Mouse (Mus musculus) gastrocnemius, postnatal 14 days (tissue): ENCODE results near the gene Zfp428. TPM values are rescaled to one million over a fixed set of nuclear protein-coding genes. Genes with fewer than 3 reads are reported as not detected.
"Not testable (repeated sequence)": the region's sequence is repeated elsewhere in the genome, so short reads cannot be mapped to it uniquely, and the experiment has no call there.

Experiments used
- DNase-seq: peaks from one replicate; pipeline ENCODE4 v3.0.0; 2021; ENCODE audit warnings: mixed read lengths
- intact Hi-C: fragments of 180-260 bp; cut with DNase I; formaldehyde crosslinking; loops from one replicate; pipeline ENCODE4 v1.15.1; 2025; ENCODE audit warnings: low total_unique reads
- total RNA-seq, 2 experiments: library from RNA; stranded (reverse); gene quantifications; 2 replicates each; pipeline ENCODE4 v1.2.3; 2021

The Zfp428 gene
- total RNA-seq, 2 experiments from 2014 or later, result 6.4 to 8.3 TPM

DNA sequence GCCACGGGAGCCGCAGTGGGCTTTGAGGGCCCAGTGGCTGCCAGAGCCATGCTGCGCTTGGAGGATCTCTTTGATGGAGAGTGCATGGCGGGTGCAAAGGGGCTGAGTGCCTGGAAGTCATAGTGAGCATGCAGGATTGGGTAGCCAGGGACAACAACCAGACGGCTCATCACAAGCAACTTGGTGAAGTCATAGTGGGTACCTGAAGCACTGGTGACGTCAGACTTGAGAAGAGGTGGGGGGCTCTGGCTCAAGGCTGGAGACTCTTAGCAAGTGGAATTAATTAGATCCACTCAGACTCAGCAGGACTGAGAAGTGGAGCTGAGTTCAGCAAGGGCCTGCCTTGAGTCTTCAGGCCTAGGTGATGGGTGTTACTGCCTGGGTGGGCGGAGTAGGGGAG lies 5.5 kb downstream of the Zfp428 start, which contains the start of gene AC161166.1:
Gene AC161166.1 (minus strand): TSS at position 101 of the 400 bp plus-strand sequence.
- no peak for DNase-seq
- intact Hi-C loops, result loop anchor here (10.0 kb wide), 1 partner anchor 52 kb away; no protein-coding TSS in a partner anchor

DNA sequence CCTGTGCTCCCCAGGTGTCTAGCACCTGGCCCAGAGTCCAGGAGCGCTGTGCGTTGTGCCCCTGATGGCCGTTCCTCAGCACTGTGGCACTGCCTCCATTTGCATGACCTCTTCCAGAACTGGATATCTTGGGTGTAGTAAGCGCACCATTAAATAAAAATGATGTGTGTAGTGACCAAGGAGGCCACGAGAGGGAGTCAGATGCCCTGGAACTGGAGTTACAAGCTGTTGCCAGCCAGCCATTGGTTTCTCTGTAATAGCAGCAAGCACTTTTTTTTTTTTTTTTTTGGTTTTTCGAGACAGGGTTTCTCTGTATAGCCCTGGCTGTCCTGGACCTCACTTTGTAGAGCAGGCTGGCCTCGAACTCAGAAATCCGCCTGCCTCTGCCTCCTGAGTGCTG lies 9.5 kb downstream of the Zfp428 start:
- not testable (repeated sequence) for DNase-seq
- intact Hi-C loops, result loop anchor here (10.0 kb wide), 1 partner anchor 48 kb away; no protein-coding TSS in a partner anchor

DNA sequence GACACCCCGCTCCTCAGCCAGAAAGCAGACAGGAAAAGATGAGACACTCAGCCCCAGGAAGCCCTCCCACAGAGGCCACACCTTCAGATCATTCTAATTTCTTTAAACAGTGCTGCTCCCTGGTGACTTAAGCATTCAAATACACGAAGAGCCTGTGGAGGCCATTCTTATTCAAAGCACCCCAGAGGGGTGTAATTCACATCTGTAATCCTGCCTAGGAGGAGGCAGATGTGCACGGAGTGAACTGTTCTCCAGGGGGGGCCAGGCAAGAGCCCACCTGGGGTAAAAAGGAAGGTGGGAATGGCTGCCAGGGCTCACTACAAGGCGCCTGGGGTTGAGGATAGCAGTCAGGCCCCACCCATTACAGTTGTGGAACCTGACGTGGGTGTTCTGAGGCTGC lies 10.3 kb downstream of the Zfp428 start:
- no peak for DNase-seq
- intact Hi-C loops, result loop anchor here (10.0 kb wide), 1 partner anchor 48 kb away; no protein-coding TSS in a partner anchor

DNA sequence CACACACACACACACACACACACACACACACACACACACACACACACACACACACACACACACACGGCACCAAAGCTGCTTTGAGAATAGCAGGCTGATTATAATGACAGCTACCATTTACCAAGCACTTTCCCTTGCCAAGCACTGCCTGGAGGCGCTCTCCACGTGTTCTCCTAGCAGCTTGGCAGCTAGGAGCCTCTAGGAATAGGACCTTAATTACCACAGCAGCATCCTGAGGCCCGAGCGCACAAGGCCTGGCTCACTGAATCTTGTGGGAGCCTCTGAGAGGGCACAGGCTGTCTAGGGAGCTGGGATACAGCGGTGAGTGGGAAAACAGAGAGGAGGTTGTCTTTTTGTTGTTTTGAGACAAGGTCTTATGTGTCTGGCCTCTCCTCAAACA lies 10.8 kb downstream of the Zfp428 start:
- no peak for DNase-seq
- intact Hi-C loops, result loop anchor here (1.0 to 10.0 kb wide), 2 partner anchors 25 to 47 kb away; no protein-coding TSS in a partner anchor

DNA sequence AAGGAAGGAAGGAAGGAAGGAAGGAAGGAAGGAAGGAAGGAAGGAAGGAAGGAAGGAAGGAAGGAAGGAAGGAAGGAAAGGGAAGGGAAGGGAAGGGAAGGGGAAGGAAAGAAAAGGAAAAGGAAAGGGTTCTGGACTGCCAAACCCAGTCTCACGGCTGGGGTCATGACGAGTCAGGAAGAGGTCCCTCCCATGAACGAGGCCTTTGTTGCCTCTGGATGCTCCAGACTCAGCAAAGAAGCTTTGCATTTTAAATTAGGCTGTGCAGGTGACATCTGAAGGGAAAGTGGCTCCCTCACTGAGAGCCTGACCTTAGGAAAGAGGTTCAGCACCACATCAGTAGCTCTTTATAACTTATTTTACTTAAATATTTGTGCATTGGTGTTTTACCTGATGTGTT lies 12.3 kb downstream of the Zfp428 start:
- DNase-seq, result no peak
- intact Hi-C loops, result loop anchor here (10.0 kb wide), 1 partner anchor 46 kb away; no protein-coding TSS in a partner anchor

DNA sequence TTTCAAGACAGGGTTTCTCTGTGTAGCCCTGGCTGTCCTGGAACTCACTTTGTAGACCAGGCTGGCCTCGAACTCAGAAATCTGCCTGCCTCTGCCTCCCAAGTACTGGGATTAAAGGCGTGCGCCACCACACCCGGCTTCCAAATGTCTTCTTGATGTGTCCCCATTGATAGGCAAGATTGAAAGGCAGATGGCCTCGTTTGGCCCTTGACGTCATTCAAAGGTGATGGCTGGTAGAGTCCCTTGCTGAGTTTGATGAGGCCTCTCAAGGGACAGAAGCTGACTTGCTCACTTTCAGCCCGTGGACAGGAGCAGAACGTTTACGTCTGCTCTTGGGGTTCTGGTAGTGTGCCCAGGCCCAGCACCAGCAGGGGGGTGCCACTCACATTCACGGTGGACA lies 13.2 kb downstream of the Zfp428 start:
- DNase-seq, intact Hi-C loops: not testable (repeated sequence)

DNA sequence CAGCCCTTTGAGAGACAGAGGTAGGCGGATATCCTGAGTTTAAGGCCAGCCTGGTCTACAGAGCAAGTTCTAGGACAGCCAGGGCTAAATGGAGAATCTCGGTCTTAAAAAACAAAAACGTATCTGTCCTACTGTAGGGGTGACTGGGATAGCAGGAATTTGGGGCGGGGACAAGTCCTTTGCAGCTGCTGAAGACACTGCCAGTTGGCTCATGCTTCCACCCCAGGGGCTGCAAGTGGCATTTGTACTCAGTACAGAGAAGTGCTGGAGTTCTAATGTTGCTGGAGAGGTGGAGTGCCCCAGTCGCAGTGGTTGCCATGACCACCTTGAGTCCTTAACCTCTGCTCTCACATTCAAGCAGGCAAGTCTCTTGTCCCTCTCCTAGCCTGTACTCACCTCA lies 16.0 kb downstream of the Zfp428 start:
- intact Hi-C loops, result no loop called here
- DNase-seq, result no peak

DNA sequence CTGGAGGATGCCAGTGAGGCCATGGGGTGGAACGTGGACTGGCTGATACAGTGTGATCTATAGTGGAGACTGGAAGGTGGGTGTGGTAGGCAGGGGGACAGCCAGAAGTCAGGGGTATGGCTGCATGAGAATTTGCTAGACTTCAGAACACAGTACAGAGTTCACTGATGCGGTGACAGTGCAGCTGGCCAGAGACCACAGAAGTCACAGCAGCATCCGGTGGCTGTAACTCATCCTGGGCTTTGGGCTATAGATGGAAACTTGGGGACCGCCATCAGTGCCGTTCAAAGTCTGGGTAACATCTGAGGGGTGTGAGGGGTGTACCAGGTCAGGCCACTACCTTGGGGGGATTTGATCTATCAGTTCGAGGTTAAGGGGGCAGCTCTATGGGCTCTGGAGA lies 16.9 kb downstream of the Zfp428 start:
- intact Hi-C loops, result no loop called here
- no peak for DNase-seq

DNA sequence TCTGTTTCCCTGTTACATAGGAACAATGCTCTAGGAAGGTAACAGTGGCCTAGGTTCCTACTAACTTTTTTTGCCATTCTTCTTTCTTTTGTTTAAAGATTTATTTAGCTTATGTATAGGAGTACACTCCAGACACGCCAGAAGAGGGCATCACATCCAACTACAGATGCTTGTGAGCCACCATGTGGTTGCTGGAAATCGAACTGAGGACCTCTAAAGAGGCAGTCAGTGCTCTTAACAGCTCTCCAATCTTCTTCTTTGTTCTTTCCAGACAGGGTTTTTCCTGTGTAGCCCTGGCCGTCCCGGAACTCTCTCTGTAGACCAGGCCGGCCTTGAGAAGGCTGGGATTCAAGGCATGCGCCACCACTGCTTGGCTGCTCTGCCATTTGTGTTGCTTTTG lies 18.2 kb downstream of the Zfp428 start:
- intact Hi-C loops, result no loop called here

DNA sequence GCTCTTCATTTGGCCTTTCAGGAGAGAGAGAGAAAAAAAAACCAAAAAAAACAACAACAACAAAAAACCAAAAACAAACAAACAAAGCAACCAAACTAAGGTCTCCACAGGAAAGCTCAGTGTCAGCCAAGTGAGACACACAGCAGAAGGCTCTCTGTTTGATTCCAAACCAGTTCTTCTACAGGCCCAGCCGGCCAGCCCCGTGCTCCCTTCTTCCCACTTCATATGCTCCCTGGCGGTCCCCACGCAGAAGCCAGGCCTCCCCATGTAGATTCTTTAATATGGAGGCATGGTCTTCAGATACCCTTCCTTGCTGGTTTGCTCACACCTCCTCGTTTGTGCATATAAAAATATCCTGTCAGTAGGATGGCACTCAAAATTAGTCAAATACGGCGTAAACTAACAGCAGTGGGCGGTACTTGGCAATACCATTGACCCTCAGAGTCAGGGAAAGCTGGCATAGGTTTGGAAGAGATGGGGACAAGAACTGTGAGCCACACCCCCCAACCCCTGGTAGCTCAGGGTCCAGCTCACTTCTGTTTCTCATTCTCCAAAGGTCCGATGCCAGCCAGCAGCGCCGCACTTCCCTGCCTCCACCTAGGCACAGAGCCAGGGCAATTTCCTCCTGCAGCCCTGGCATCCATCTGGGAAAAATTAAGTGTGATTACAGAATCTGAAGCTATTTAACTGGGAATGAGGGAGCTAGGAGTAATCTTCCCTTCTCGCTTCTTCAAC lies 19.0 kb downstream of the Zfp428 start:
- intact Hi-C loops, result no loop called here
- no peak for DNase-seq

More for the DNA sequence above, 18.2 kb downstream of the Zfp428 start:
- no peak for DNase-seq

DNA sequence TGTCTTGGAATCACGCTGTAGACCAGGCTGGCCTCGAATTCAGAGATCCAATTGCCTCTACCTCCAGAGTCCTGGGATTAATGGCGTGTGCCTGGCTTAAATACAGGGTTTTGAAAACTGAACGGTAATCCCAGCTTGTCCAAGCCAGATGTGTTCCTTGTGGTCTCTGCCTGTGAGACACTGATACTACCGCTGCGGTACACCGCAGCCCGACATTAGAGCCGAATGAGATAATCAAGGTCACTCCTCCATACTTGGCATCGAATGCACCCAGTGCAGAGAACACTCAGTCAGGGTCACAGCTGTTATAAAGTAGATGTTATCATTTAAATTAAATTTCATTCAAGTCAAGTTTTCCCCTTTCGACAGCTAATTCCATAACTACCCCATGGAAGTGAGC lies 22.1 kb downstream of the Zfp428 start:
- intact Hi-C loops, result no loop called here
- no peak for DNase-seq

DNA sequence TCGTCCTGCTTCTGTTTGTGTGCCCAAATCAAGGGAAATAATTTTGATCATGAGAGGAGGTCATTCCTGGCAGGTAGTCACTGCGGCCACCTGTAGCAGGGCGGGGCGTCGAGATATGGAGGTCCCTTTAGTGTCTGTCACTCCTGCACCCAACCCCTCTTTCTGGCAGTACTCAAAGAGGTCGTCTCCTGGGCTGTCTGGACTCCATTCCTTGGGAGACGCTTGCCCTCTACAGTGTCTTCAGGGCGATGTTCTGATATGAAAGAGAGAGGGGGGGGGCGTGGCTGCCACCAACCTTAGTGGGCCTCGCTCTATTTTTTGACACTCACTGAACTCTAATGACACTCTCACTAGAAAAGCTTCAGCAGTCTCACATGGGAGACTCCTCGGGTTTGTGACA lies 22.8 kb downstream of the Zfp428 start:
- intact Hi-C loops, result no loop called here
- no peak for DNase-seq

DNA sequence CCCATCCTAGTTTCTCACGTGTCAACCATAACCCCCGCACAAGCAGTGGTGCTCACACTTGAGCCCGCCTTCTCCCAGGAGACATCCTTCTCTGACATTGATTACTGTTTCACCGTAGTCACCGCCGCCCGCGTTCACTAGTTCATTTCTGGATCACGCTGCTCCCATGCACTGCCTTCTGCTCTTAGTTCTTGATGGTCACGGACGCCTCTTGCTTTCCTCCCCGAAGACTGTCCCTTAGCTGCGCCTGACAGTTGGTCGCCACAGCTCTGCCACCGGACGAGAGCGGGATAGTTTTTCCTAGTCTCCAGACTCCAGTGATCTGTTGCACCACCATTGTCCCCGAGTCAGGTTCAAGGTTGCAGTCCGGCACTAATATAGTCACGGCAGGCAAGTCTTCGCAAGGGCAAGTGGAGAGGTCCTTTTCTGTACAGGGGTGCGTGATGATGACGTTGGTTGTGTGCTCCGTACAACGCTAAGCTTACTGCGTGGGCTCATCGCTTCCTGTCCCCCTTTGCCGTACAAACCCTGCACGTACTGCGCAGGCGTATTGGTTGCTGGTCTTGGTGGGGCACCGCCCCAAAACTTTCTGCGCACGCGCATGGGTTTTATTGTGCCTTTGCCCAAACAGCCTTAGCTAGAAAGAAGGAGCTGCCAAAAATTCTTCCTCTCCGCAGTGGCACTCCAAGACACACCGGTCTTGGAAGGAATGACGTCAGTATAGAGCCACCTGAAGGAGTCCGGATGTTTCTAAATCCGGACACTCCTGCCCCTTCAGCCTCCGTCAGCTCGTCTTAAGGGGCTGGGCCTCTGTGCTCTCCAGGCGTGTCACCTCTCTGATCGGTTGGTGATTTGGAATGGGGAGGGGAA lies 23.5 kb downstream of the Zfp428 start, which contains the start of gene Irgq:
Gene Irgq (plus strand): TSS at position 628 of the 870 bp plus-strand sequence.
- peak; percentile 98 for DNase-seq
- intact Hi-C loops, result no loop called here

DNA sequence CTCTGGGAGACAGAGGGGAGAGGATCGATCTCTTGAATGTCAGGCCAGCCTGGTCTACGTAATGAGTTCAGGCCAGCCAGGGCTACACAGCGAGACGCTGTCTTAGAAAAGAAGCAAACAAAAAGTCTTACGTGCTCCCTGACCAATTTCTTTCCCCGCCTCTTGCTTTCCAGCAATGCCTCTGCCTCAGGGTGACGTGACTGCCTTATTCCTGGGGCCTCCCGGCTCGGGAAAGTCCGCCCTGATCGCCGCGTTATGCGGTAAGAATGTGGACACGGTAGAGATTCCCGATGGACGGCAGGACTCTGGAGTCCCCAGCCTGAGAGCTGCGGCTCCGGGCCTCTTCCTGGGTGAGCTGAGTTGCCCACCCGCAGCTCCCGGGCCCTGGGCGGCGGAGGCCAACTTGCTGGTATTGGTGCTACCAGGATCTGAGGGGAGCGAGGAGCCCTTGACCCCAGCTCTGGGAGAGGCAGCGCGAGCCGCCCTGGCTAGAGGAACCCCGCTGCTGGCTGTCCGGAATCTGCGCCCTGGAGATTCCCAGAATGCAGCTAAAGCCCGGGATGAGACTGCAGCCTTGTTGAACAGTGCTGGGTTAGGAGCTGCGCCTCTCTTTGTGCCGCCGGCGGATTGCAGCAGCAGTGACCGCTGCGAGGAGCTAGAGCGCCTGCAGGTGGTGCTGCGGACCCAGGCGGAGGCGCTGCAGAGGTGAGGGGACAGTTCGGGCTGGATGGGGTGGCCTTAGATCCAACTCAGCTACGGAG lies 24.6 kb downstream of the Zfp428 start:
- peak; percentile 82 for DNase-seq
- intact Hi-C loops, result no loop called here

DNA sequence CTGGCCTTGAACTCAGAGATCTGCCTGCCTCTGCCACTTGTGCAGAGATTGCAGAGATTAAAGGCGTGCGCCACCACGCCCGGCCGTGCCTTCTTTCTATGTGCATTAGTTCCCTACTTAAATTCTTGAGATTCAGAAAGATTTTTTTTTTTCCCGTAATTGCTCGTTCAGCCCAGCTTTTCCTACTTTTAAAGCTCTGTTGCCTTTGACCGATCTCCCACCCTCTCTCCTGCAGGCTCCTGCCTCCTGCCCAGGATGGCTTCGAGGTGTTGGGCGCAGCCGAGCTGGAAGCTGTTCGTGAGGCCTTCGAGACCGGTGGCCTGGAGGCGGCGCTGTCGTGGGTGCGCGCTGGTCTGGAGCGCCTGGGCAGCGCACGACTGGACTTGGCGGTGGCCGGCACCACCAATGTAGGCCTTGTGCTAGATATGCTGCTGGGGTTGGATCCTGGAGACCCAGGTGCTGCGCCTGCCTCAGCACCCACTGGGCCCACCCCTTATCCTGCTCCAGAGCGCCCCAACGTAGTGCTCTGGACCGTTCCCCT lies 26.3 kb downstream of the Zfp428 start:
- intact Hi-C loops, result no loop called here
- no peak for DNase-seq

DNA sequence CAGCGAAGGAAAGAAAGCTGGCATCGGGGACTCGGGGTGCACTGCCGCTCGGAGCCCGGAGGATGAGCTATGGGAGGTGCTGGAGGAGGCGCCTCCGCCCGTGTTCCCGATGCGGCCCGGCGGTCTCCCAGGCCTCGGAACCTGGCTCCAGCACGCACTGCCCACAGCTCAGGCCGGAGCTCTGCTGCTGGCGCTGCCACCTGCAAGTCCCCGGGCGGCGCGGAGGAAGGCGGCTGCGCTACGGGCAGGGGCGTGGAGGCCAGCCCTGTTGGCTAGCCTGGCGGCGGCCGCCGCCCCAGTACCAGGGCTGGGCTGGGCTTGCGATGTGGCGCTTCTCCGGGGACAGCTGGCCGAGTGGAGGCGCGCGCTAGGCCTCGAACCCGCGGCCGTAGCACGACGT lies 27.0 kb downstream of the Zfp428 start:
- intact Hi-C loops, result no loop called here
- no peak for DNase-seq

DNA sequence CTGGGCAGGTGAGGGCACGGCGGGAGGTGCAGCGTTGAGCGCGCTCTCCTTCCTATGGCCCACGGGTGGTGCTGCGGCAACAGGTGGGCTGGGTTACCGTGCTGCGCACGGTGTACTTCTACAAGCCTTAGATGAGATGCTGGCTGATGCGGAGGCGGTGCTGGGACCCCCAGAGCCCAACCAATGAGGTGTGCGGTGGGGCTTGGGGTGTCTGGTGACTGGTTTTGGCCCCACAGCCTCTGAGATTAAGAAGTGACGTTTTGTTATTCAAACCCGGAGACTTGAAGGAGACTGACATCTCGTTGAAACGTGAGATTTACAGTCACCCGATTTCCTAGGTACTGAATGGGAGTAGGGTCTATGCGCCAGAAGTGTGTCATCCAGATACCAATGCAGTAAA lies 27.5 kb downstream of the Zfp428 start:
- no peak for DNase-seq
- intact Hi-C loops, result no loop called here

DNA sequence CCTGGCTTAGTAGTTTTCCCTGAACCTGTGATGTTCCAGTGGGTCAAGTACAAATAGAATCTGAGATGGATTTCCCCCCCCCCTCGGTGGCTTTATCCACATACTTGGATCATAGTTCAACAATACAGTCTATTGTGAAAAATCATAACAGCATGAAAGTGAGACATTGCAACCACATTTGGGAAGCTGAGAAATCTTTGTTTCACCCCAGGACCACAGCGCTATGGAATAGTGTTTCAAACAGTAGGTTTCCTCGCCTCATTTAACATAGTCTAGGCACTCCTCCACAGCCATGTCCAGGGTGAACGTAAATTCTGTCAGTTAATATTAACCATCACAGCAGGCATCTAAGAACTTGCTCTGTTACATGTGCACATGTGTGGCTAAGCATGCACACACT lies 30.3 kb downstream of the Zfp428 start:
- intact Hi-C loops, result no loop called here
- DNase-seq, result no peak

DNA sequence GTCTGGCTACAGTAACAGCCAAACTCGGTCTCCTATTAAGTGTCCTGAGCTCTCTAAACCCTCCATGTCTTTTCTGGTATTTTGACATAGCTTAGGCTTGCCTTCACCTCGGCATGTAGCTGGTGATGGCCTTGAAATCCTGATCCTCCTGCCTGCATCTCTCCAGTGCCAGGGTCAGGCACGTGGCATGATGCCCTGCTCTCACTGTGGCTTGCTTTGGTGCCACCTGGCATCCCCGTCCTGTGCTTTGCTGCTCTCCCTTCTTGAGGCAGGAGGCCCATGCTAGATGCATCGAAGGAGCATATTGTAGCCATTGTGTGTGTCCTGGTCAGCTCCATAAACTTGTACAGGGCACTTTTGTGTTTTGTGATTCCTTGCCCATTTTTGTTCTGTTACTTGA lies 30.8 kb downstream of the Zfp428 start:
- intact Hi-C loops, result no loop called here
- DNase-seq, result peak; percentile 38
